Comparison of ENCODE assay signal across 8 mouse cellular contexts in genomic region chr8:57652456-57653055, GRCm38 (mm10). TPM values are rescaled to one million over a fixed set of nuclear protein-coding genes. Genes with fewer than 3 reads are reported as not detected.
DNase-seq lines count a peak whose midpoint lies in the region; ATAC-seq and TF ChIP-seq lines count a peak whose summit lies in the region.

Galnt7 (minus strand) TSS chr8:57653032.

- no peaks in the 10 kb centered on the region for H3K36me3 ChIP-seq in erythroblast, embryonic 14.5 days (ENCODE audit: control insufficient read depth)
- H3K36me3 ChIP-seq in midbrain, postnatal 0 days (ENCODE audit: insufficient read depth, low read length), result no peaks in the 10 kb centered on the region

- peak within 1 kb of the TSS; percentile 74 for H3K27ac ChIP-seq in midbrain, postnatal 0 days (ENCODE audit: low read depth, low read length)

- H3K4me2 ChIP-seq in midbrain, postnatal 0 days (ENCODE audit: low read depth, low read length, poor library complexity, severe bottlenecking), result peak within 1 kb of the TSS; percentile 98

- peak; percentile 84 for DNase-seq in embryo, embryonic 9.5 days (ENCODE audit: extremely low spot score)
- DNase-seq in heart, adult 8-10 months (ENCODE audit: low spot score), result peak; percentile 41
- peak; percentile 33 to 47 for DNase-seq in kidney, adult 8-10 months
- DNase-seq in liver, result peak; percentile 74
- DNase-seq in midbrain, postnatal 0 days (ENCODE audit: low spot score), result peak; percentile 69
- DNase-seq in spleen, postnatal 36 days (ENCODE audit: low spot score in 2 of 2), result peak; percentile 69 to 77

- WGBS in midbrain, postnatal 0 days, result 0% methylated on average over 24 of the region's 74 CpGs

- TF ChIP-seq CTCF in midbrain, postnatal 0 days (IDR thresholded peaks at IDR 0.05), result no peak

- H3K27me3 ChIP-seq in erythroblast, embryonic 14.5 days (ENCODE audit: control insufficient read depth), result peaks cover 18% of the 10 kb centered on the region
- H3K27me3 ChIP-seq in midbrain, postnatal 0 days (ENCODE audit: insufficient read depth, low read length), result no peaks in the 10 kb centered on the region

- no peaks in the 10 kb centered on the region for H3K9me3 ChIP-seq in erythroblast, embryonic 14.5 days (ENCODE audit: control insufficient read depth, low read length)
- H3K9me3 ChIP-seq in midbrain, postnatal 0 days (ENCODE audit: low read length), result no peaks in the 10 kb centered on the region

- ATAC-seq in erythroblast, adult 5-6 weeks (replicated peaks; ENCODE audit: low FRiP score, poor library complexity, severe bottlenecking), result no peak
- ATAC-seq in midbrain, postnatal 0 days (ENCODE audit: low FRiP score), result peak; percentile 84

- peaks cover 31% of the 10 kb centered on the region for H3K4me1 ChIP-seq in erythroblast, embryonic 14.5 days (ENCODE audit: control insufficient read depth)
- no peaks in the 10 kb centered on the region for H3K4me1 ChIP-seq in midbrain, postnatal 0 days (ENCODE audit: insufficient read depth, low read length)

- H3K9ac ChIP-seq in midbrain, postnatal 0 days (replicated peaks; ENCODE audit: low read length, poor library complexity, severe bottlenecking), result peak within 1 kb of the TSS; percentile 88

- peak within 1 kb of the TSS; percentile 81 for H3K4me3 ChIP-seq in erythroblast, embryonic 14.5 days (replicated peaks)
- peak within 1 kb of the TSS; percentile 69 for H3K4me3 ChIP-seq in midbrain, postnatal 0 days (ENCODE audit: low read depth, low read length)

RNA-seq across cellular contexts. Expression of gene Galnt7, which starts in this region (rescaled TPM):
- polyA plus RNA-seq in erythroblast, embryonic 14.5 days (2012), result 0.06 TPM in 1 of 2 replicates, not detected in the other
- 3.3 and 4.6 TPM in 2 replicates for total RNA-seq in erythroblast, adult 5-6 weeks (2015; ENCODE audit: low replicate concordance)
- 1.3 and 2.2 TPM in 2 replicates for total RNA-seq in erythroblast, adult 5-6 weeks (2017; ENCODE audit: low replicate concordance)
- 1 to 10 TPM; 3.9 to 5.2 (median 4.9) TPM for total RNA-seq in heart, adult 8-10 months (2022)
- 6.2 and 8.0 TPM in 2 replicates for total RNA-seq in midbrain, postnatal 0 days (2014; rRNA removed)
- polyA plus RNA-seq in midbrain, postnatal 0 days (2015; fragmentation: Nextera tagmentation; extraction: Ambion mirVana), result 4.7 and 5.2 TPM in 2 replicates
